ENCODE assay signal across 9 mouse cellular contexts in the genomic region with DNA sequence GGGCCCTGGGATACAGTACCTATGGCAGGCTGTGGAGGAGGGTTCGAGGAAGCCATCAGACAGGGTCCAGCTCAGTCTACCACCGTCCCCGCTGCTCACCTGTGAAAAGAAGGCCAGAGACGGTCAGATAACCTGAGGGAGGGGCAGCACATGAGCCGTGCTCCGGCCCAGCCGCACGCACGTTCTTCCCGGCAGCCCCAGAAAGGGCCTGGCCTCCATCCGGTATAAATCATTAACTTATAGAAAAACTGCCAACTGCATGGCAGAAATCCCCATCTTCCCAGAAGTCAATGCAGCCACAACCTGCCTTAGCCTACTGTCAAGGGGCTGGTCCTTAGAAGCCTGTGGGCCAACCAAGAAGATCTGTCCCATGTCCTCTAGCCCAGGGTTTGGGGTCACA. TPM values are rescaled to one million over a fixed set of nuclear protein-coding genes. Genes with fewer than 3 reads are reported as not detected.
DNase-seq lines count a peak whose midpoint lies in the region; ATAC-seq and TF ChIP-seq lines count a peak whose summit lies in the region.
"Had no signal": no experiment of that assay in that cellular context is flagged by ENCODE, and none has a peak within 500 bp of the region (broad histone marks: within the 10 kb centered on the region; RNA-seq: fewer than 3 reads in every experiment).

No protein-coding gene starts in this region.

- H3K27me3 ChIP-seq in hindbrain, embryonic 13.5 days = no peaks in the 10 kb centered on the region
- H3K27me3 ChIP-seq in hindbrain, embryonic 11.5 days (ENCODE audit: control insufficient read depth, insufficient read depth, low read length) = no peaks in the 10 kb centered on the region
- no peaks in the 10 kb centered on the region for H3K27me3 ChIP-seq in hindbrain, postnatal 0 days (ENCODE audit: insufficient read depth, low read length)
- no peaks in the 10 kb centered on the region for H3K27me3 ChIP-seq in kidney, adult 2 months (replicated peaks; ENCODE audit: control insufficient read depth, insufficient read depth, low read length)
- H3K27me3 ChIP-seq in liver, embryonic 16.5 days (ENCODE audit: control insufficient read depth, insufficient read depth, low read depth, low read length) = no peaks in the 10 kb centered on the region
- H3K27me3 ChIP-seq: limb, embryonic 15.5 days had no signal

- ATAC-seq in hindbrain, embryonic 13.5 days (ENCODE audit: low FRiP score) = no peak
- ATAC-seq in hindbrain, embryonic 11.5 days (ENCODE audit: low FRiP score) = no peak
- ATAC-seq in hindbrain, postnatal 0 days = no peak
- ATAC-seq in liver, embryonic 16.5 days (ENCODE audit: low read depth) = peak; percentile 64
- no peak for ATAC-seq in megakaryocyte progenitor cell, adult 5-6 weeks (replicated peaks; ENCODE audit: poor library complexity)

- no peak overlapping the region for H3K4me2 ChIP-seq in hindbrain, embryonic 13.5 days
- no peak overlapping the region for H3K4me2 ChIP-seq in hindbrain, embryonic 11.5 days (replicated peaks; ENCODE audit: low read depth, low read length)
- no peak overlapping the region for H3K4me2 ChIP-seq in hindbrain, postnatal 0 days (ENCODE audit: low read depth, low read length)
- H3K4me2 ChIP-seq in liver, embryonic 16.5 days (ENCODE audit: low read depth, low read length) = 0 out of 2 replicates have a peak overlapping the region, but pooled peaks have one; percentile 19
- H3K4me2 ChIP-seq: limb, embryonic 15.5 days had no signal

- no peak for DNase-seq in hindbrain, embryonic 11.5 days (ENCODE audit: low spot score)
- no peak for DNase-seq in hindbrain, postnatal 0 days (ENCODE audit: low spot score)
- DNase-seq in kidney, adult 2 months = peak; percentile 86
- no peak for DNase-seq in left cerebral cortex, postnatal 14 days (ENCODE audit: low spot score in 2 of 2)

- no peaks in the 10 kb centered on the region for H3K9me3 ChIP-seq in hindbrain, embryonic 13.5 days
- no peaks in the 10 kb centered on the region for H3K9me3 ChIP-seq in hindbrain, embryonic 11.5 days (ENCODE audit: control insufficient read depth, low read length)
- H3K9me3 ChIP-seq in hindbrain, postnatal 0 days (ENCODE audit: low read length) = no peaks in the 10 kb centered on the region
- H3K9me3 ChIP-seq in liver, embryonic 16.5 days (replicated peaks; ENCODE audit: control insufficient read depth, low read length) = no peaks in the 10 kb centered on the region
- H3K9me3 ChIP-seq: limb, embryonic 15.5 days had no signal

- H3K4me3 ChIP-seq in hindbrain, embryonic 13.5 days = no peak overlapping the region
- no peak overlapping the region for H3K4me3 ChIP-seq in hindbrain, embryonic 11.5 days (ENCODE audit: low read depth, low read length)
- H3K4me3 ChIP-seq in hindbrain, postnatal 0 days (ENCODE audit: low read length) = no peak overlapping the region
- H3K4me3 ChIP-seq in kidney, adult 2 months (ENCODE audit: insufficient read depth, low read depth, low read length) = peak overlapping the region; percentile 18; the same call in 1 of the 2 replicates
- 0 out of 2 replicates have a peak overlapping the region, but pooled peaks have one; percentile 2 for H3K4me3 ChIP-seq in liver, embryonic 16.5 days (ENCODE audit: low read depth, low read length)
- H3K4me3 ChIP-seq: limb, embryonic 15.5 days; myocyte had no signal

- peaks cover 37% of the 10 kb centered on the region for H3K4me1 ChIP-seq in hindbrain, embryonic 13.5 days (replicated peaks)
- H3K4me1 ChIP-seq in hindbrain, embryonic 11.5 days (replicated peaks; ENCODE audit: control insufficient read depth, insufficient read depth, low read length) = peaks cover 10% of the 10 kb centered on the region
- H3K4me1 ChIP-seq in hindbrain, postnatal 0 days (ENCODE audit: insufficient read depth, low read length) = peaks cover 8% of the 10 kb centered on the region; the same call in 1 of the 2 replicates
- peaks cover 30% of the 10 kb centered on the region for H3K4me1 ChIP-seq in kidney, adult 2 months (ENCODE audit: control insufficient read depth, insufficient read depth, low read length)
- H3K4me1 ChIP-seq in liver, embryonic 16.5 days (ENCODE audit: control insufficient read depth, low read depth, low read length) = peaks cover 4% of the 10 kb centered on the region

- no peak for TF ChIP-seq POLR2A in kidney, adult 2 months (IDR thresholded peaks at IDR 0.05; ENCODE audit: low read depth, low read length)

- 0 out of 2 replicates have a peak overlapping the region, but pooled peaks have one; percentile 8 for H3K9ac ChIP-seq in hindbrain, embryonic 13.5 days
- no peak overlapping the region for H3K9ac ChIP-seq in hindbrain, embryonic 11.5 days (ENCODE audit: low read depth, low read length)
- H3K9ac ChIP-seq in hindbrain, postnatal 0 days (replicated peaks; ENCODE audit: low read length) = no peak overlapping the region
- no peak overlapping the region for H3K9ac ChIP-seq in liver, embryonic 16.5 days (ENCODE audit: low read depth, low read length)
- H3K9ac ChIP-seq: limb, embryonic 15.5 days had no signal

- intact Hi-C loops in left cerebral cortex, postnatal 14 days (cut with DNase I) = no loop called here

- TF ChIP-seq CTCF in hindbrain, postnatal 0 days (IDR thresholded peaks at IDR 0.05; ENCODE audit: low read depth) = no peak
- no peak for TF ChIP-seq CTCF in kidney, adult 2 months (conservative IDR thresholded peaks at IDR 0.05; ENCODE audit: insufficient read depth, insufficient read length, low read depth, low read length)

- peaks cover 31% of the 10 kb centered on the region for H3K36me3 ChIP-seq in hindbrain, embryonic 13.5 days
- no peaks in the 10 kb centered on the region for H3K36me3 ChIP-seq in hindbrain, embryonic 11.5 days (ENCODE audit: control insufficient read depth, insufficient read depth, low read length)
- H3K36me3 ChIP-seq in hindbrain, postnatal 0 days (ENCODE audit: insufficient read depth, low read length) = no peaks in the 10 kb centered on the region; the same call in 1 of the 2 replicates
- H3K36me3 ChIP-seq in kidney, adult 2 months (ENCODE audit: control insufficient read depth, insufficient read depth, low read length) = no peaks in the 10 kb centered on the region
- no peaks in the 10 kb centered on the region for H3K36me3 ChIP-seq in liver, embryonic 16.5 days (ENCODE audit: control insufficient read depth, insufficient read depth)

- H3K27ac ChIP-seq in hindbrain, embryonic 13.5 days = peak overlapping the region; percentile 66
- H3K27ac ChIP-seq in hindbrain, embryonic 11.5 days (ENCODE audit: low read depth, low read length) = no peak overlapping the region
- H3K27ac ChIP-seq in hindbrain, postnatal 0 days = 0 out of 2 replicates have a peak overlapping the region, but pooled peaks have one; percentile 51
- peak overlapping the region; percentile 49 for H3K27ac ChIP-seq in kidney, adult 2 months (ENCODE audit: insufficient read depth, low read depth, low read length)
- H3K27ac ChIP-seq in liver, embryonic 16.5 days (ENCODE audit: low read length) = peak overlapping the region; percentile 75

- WGBS in hindbrain, embryonic 13.5 days = 91% methylated on average over 11 of the region's 11 CpGs
- WGBS in hindbrain, embryonic 11.5 days = 92% methylated on average over 11 of the region's 11 CpGs
- WGBS in hindbrain, postnatal 0 days = 90% methylated on average over 11 of the region's 11 CpGs
- 37% methylated on average over 11 of the region's 11 CpGs for WGBS in kidney, adult 2 months
- 67% methylated on average over 11 of the region's 11 CpGs for WGBS in liver, embryonic 16.5 days (ENCODE audit: insufficient replicate concordance)

RNA-seq across cellular contexts. Expression of a gene that starts 48.9 kb away (rescaled TPM):
- polyA plus RNA-seq in hindbrain, embryonic 13.5 days (2015; fragmentation: Nextera tagmentation; extraction: Ambion mirVana) = 23.2 and 23.8 TPM in 2 replicates
- 13.8 and 14.5 TPM in 2 replicates for polyA plus RNA-seq in hindbrain, embryonic 11.5 days (2014; fragmentation: Nextera tagmentation; extraction: Ambion mirVana)
- 79.2 and 79.4 TPM in 2 replicates for total RNA-seq in hindbrain, postnatal 0 days (2014; rRNA removed)
- polyA plus RNA-seq in hindbrain, postnatal 0 days (2015; fragmentation: Nextera tagmentation; extraction: Ambion mirVana) = 22.5 and 22.6 TPM in 2 replicates
- polyA plus RNA-seq in kidney, adult 2 months (2012; rRNA removed) = 42.0 and 56.2 TPM in 2 replicates
- polyA plus RNA-seq in liver, embryonic 16.5 days (2015; fragmentation: Nextera tagmentation; extraction: Ambion mirVana) = 5.7 and 6.6 TPM in 2 replicates
- 1.1 and 3.8 TPM in 2 replicates for total RNA-seq in megakaryocyte progenitor cell, adult 5-6 weeks (2015)
- 2.6 and 8.5 TPM in 2 replicates for total RNA-seq in megakaryocyte progenitor cell, adult 5-6 weeks (2017)
- 10 to 100 TPM; 44.3 to 53.6 TPM for total RNA-seq in left cerebral cortex, postnatal 14 days (2021)

Comparison
In these comparisons a context has a peak if more than half of its experiments do, and no peak if none do; other contexts are left out.
1. H3K4me3 ChIP-seq: peak in kidney, adult 2 months (single experiment) and liver, embryonic 16.5 days (single experiment); none in hindbrain, embryonic 13.5 days (single experiment), hindbrain, embryonic 11.5 days (single experiment) and hindbrain, postnatal 0 days (single experiment).